Mouse (Mus musculus): ENCODE data around the gene H2al1c. TPM values are rescaled to one million over a fixed set of nuclear protein-coding genes. Genes with fewer than 3 reads are reported as not detected.
"Not testable (repeated sequence)": the region's sequence is repeated elsewhere in the genome, so short reads cannot be mapped to it uniquely, and the experiment has no call there.

The H2al1c gene
- polyA plus RNA-seq, 1 experiment from 2014 or later: not detected

DNA sequence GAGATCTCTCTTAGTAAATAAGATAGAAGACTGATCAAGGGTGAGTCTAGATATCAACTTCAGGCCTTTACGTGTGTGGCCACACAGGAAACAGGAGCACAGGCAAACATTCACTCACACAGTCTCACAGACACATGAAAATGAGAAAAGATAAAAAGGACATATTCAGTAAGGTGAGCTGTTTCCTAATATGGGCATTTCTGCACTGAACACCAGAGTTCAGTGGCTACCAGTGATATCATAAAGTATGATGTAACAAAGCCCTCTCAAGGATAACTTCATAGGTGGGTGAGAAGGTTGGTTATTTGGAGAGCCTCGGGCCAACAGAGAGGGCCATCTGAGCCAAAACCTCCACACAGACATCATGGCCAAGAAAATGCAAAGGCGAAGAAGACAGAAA lies 6.5 kb upstream of the H2al1c start, which contains the start of gene H2al1a:
Gene H2al1a, plus strand, starts transcription at position 301 of the 400 bp plus-strand sequence.
- not testable (repeated sequence) for ATAC-seq (replicated peaks; ENCODE audit: extremely low read depth, insufficient read depth, low FRiP score); H3K4me2 ChIP-seq (ENCODE audit: low read depth, low read length); H3K9me3 ChIP-seq (replicated peaks; ENCODE audit: control insufficient read depth, low read length); H3K4me3 ChIP-seq (ENCODE audit: low read length); H3K27ac ChIP-seq (ENCODE audit: low read length); H3K4me1 ChIP-seq (ENCODE audit: control insufficient read depth, insufficient read depth, low read length); H3K36me3 ChIP-seq (ENCODE audit: control insufficient read depth, insufficient read depth); H3K27me3 ChIP-seq (ENCODE audit: control insufficient read depth, insufficient read depth, low read length); H3K9ac ChIP-seq (ENCODE audit: low read length)
- no CpG with 5 or more reads among the region's 3 CpGs for WGBS

DNA sequence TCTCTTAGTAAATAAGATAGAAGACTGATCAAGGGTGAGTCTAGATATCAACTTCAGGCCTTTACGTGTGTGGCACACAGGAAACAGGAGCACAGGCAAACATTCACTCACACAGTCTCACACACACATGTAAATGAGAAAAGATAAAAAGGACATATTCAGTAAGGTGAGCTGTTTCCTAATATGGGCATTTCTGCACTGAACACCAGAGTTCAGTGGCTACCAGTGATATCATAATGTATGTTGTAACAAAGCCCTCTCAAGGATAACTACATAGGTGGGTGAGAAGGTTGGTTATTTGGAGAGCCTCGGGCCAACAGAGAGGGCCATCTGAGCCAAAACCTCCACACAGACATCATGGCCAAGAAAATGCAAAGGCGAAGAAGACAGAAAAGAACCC lies 3.3 kb upstream of the H2al1c start, which contains the start of gene H2al1b:
Gene H2al1b, plus strand, starts transcription at position 301 of the 400 bp plus-strand sequence.
- not testable (repeated sequence) for H3K4me1 ChIP-seq (ENCODE audit: control insufficient read depth, insufficient read depth, low read length); H3K9ac ChIP-seq (ENCODE audit: low read length); H3K4me2 ChIP-seq (ENCODE audit: low read depth, low read length); ATAC-seq (replicated peaks; ENCODE audit: extremely low read depth, insufficient read depth, low FRiP score); H3K9me3 ChIP-seq (replicated peaks; ENCODE audit: control insufficient read depth, low read length); H3K4me3 ChIP-seq (ENCODE audit: low read length); H3K27ac ChIP-seq (ENCODE audit: low read length); H3K36me3 ChIP-seq (ENCODE audit: control insufficient read depth, insufficient read depth); H3K27me3 ChIP-seq (ENCODE audit: control insufficient read depth, insufficient read depth, low read length)
- 94% methylated on average over 1 of the region's 3 CpGs for WGBS

GRCm38 (mm10) chrX:11308524-11308923 lies 3.1 kb downstream of the H2al1c start, which contains the start of gene H2al1d:
Gene H2al1d (plus strand): TSS chrX:11308824.
- H3K9ac ChIP-seq (ENCODE audit: low read length); H3K36me3 ChIP-seq (ENCODE audit: control insufficient read depth, insufficient read depth); H3K9me3 ChIP-seq (replicated peaks; ENCODE audit: control insufficient read depth, low read length); H3K27ac ChIP-seq (ENCODE audit: low read length); H3K4me2 ChIP-seq (ENCODE audit: low read depth, low read length); H3K4me1 ChIP-seq (ENCODE audit: control insufficient read depth, insufficient read depth, low read length); H3K27me3 ChIP-seq (ENCODE audit: control insufficient read depth, insufficient read depth, low read length); H3K4me3 ChIP-seq (ENCODE audit: low read length); ATAC-seq (replicated peaks; ENCODE audit: extremely low read depth, insufficient read depth, low FRiP score): not testable (repeated sequence)
- WGBS: no CpG with 5 or more reads among the region's 6 CpGs

DNA sequence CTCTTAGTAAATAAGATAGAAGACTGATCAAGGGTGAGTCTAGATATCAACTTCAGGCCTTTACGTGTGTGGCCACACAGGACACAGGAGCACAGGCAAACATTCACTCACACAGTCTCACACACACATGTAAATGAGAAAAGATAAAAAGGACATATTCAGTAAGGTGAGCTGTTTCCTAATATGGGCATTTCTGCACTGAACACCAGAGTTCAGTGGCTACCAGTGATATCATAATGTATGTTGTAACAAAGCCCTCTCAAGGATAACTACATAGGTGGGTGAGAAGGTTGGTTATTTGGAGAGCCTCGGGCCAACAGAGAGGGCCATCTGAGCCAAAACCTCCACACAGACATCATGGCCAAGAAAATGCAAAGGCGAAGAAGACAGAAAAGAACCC lies 6.2 kb downstream of the H2al1c start, which contains the start of gene H2al1e:
Gene H2al1e, plus strand, starts transcription at position 301 of the 400 bp plus-strand sequence.
- H3K27ac ChIP-seq (ENCODE audit: low read length); H3K4me2 ChIP-seq (ENCODE audit: low read depth, low read length); H3K4me3 ChIP-seq (ENCODE audit: low read length); H3K9ac ChIP-seq (ENCODE audit: low read length); H3K27me3 ChIP-seq (ENCODE audit: control insufficient read depth, insufficient read depth, low read length); ATAC-seq (replicated peaks; ENCODE audit: extremely low read depth, insufficient read depth, low FRiP score); H3K36me3 ChIP-seq (ENCODE audit: control insufficient read depth, insufficient read depth); H3K4me1 ChIP-seq (ENCODE audit: control insufficient read depth, insufficient read depth, low read length); H3K9me3 ChIP-seq (replicated peaks; ENCODE audit: control insufficient read depth, low read length): not testable (repeated sequence)
- WGBS: no CpG with 5 or more reads among the region's 3 CpGs

DNA sequence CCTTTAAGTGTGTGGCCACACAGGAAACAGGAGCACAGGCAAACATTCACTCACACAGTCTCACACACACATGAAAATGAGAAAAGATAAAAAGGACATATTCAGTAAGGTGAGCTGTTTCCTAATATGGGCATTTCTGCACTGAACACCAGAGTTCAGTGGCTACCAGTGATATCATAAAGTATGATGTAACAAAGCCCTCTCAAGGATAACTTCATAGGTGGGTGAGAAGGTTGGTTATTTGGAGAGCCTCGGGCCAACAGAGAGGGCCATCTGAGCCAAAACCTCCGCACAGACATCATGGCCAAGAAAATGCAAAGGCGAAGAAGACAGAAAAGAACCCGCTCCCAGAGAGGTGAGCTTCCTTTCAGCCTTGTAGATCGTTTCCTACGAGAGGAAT lies 9.4 kb downstream of the H2al1c start, which contains the start of gene H2al1f:
Gene H2al1f, plus strand, starts transcription at position 301 of the 400 bp plus-strand sequence.
- not testable (repeated sequence) for H3K27ac ChIP-seq (ENCODE audit: low read length); ATAC-seq (replicated peaks; ENCODE audit: extremely low read depth, insufficient read depth, low FRiP score); H3K4me3 ChIP-seq (ENCODE audit: low read length); H3K4me2 ChIP-seq (ENCODE audit: low read depth, low read length); H3K27me3 ChIP-seq (ENCODE audit: control insufficient read depth, insufficient read depth, low read length); H3K36me3 ChIP-seq (ENCODE audit: control insufficient read depth, insufficient read depth); H3K4me1 ChIP-seq (ENCODE audit: control insufficient read depth, insufficient read depth, low read length); H3K9ac ChIP-seq (ENCODE audit: low read length); H3K9me3 ChIP-seq (replicated peaks; ENCODE audit: control insufficient read depth, low read length)
- no CpG with 5 or more reads among the region's 6 CpGs for WGBS

DNA sequence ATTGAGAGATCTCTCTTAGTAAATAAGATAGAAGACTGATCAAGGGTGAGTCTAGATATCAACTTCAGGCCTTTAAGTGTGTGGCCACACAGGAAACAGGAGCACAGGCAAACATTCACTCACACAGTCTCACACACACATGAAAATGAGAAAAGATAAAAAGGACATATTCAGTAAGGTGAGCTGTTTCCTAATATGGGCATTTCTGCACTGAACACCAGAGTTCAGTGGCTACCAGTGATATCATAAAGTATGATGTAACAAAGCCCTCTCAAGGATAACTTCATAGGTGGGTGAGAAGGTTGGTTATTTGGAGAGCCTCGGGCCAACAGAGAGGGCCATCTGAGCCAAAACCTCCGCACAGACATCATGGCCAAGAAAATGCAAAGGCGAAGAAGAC lies 12.5 kb downstream of the H2al1c start, which contains the start of gene H2al1g:
Gene H2al1g, plus strand, starts transcription at position 301 of the 400 bp plus-strand sequence.
- not testable (repeated sequence) for H3K9me3 ChIP-seq (replicated peaks; ENCODE audit: control insufficient read depth, low read length); H3K27me3 ChIP-seq (ENCODE audit: control insufficient read depth, insufficient read depth, low read length); H3K36me3 ChIP-seq (ENCODE audit: control insufficient read depth, insufficient read depth); H3K27ac ChIP-seq (ENCODE audit: low read length); H3K9ac ChIP-seq (ENCODE audit: low read length); H3K4me3 ChIP-seq (ENCODE audit: low read length); H3K4me1 ChIP-seq (ENCODE audit: control insufficient read depth, insufficient read depth, low read length); ATAC-seq (replicated peaks; ENCODE audit: extremely low read depth, insufficient read depth, low FRiP score); H3K4me2 ChIP-seq (ENCODE audit: low read depth, low read length)
- WGBS: no CpG with 5 or more reads among the region's 3 CpGs

DNA sequence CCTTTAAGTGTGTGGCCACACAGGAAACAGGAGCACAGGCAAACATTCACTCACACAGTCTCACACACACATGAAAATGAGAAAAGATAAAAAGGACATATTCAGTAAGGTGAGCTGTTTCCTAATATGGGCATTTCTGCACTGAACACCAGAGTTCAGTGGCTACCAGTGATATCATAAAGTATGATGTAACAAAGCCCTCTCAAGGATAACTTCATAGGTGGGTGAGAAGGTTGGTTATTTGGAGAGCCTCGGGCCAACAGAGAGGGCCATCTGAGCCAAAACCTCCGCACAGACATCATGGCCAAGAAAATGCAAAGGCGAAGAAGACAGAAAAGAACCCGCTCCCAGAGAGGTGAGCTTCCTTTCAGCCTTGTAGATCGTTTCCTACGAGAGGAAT lies 15.7 kb downstream of the H2al1c start, which contains the start of gene H2al1h:
Gene H2al1h, plus strand, starts transcription at position 301 of the 400 bp plus-strand sequence.
- H3K4me3 ChIP-seq (ENCODE audit: low read length); H3K36me3 ChIP-seq (ENCODE audit: control insufficient read depth, insufficient read depth); H3K27me3 ChIP-seq (ENCODE audit: control insufficient read depth, insufficient read depth, low read length); ATAC-seq (replicated peaks; ENCODE audit: extremely low read depth, insufficient read depth, low FRiP score); H3K4me2 ChIP-seq (ENCODE audit: low read depth, low read length); H3K27ac ChIP-seq (ENCODE audit: low read length); H3K9ac ChIP-seq (ENCODE audit: low read length); H3K9me3 ChIP-seq (replicated peaks; ENCODE audit: control insufficient read depth, low read length); H3K4me1 ChIP-seq (ENCODE audit: control insufficient read depth, insufficient read depth, low read length): not testable (repeated sequence)
- no CpG with 5 or more reads among the region's 6 CpGs for WGBS

- not testable (repeated sequence) for H3K36me3 ChIP-seq (ENCODE audit: control insufficient read depth, insufficient read depth); H3K9ac ChIP-seq (ENCODE audit: low read length); H3K4me1 ChIP-seq (ENCODE audit: control insufficient read depth, insufficient read depth, low read length); ATAC-seq (replicated peaks; ENCODE audit: extremely low read depth, insufficient read depth, low FRiP score); H3K27ac ChIP-seq (ENCODE audit: low read length); H3K27me3 ChIP-seq (ENCODE audit: control insufficient read depth, insufficient read depth, low read length); H3K4me3 ChIP-seq (ENCODE audit: low read length); H3K4me2 ChIP-seq (ENCODE audit: low read depth, low read length); H3K9me3 ChIP-seq (replicated peaks; ENCODE audit: control insufficient read depth, low read length)
- WGBS: 73% methylated on average over 2 of the region's 5 CpGs
These were observed 18.9 kb downstream of the H2al1c start, which contains the start of gene H2al1i for GRCm38 (mm10) chrX:11324359-11324758. Gene H2al1i (plus strand): TSS chrX:11324659.

- H3K4me2 ChIP-seq (ENCODE audit: low read depth, low read length); H3K9ac ChIP-seq (ENCODE audit: low read length); H3K36me3 ChIP-seq (ENCODE audit: control insufficient read depth, insufficient read depth); H3K9me3 ChIP-seq (replicated peaks; ENCODE audit: control insufficient read depth, low read length); H3K4me1 ChIP-seq (ENCODE audit: control insufficient read depth, insufficient read depth, low read length); H3K27me3 ChIP-seq (ENCODE audit: control insufficient read depth, insufficient read depth, low read length); H3K27ac ChIP-seq (ENCODE audit: low read length); ATAC-seq (replicated peaks; ENCODE audit: extremely low read depth, insufficient read depth, low FRiP score); H3K4me3 ChIP-seq (ENCODE audit: low read length): not testable (repeated sequence)
- 81% methylated on average over 2 of the region's 2 CpGs for WGBS
These were observed 22.1 kb downstream of the H2al1c start, which contains the start of gene H2al1j for GRCm38 (mm10) chrX:11327522-11327921. Gene H2al1j (plus strand): TSS chrX:11327822.

Data from heart, embryonic 16.5 days (tissue).